Mouse (Mus musculus) liver, embryonic 15.5 days (tissue): ENCODE measurements around the gene Cox17. TPM values are rescaled to one million over a fixed set of nuclear protein-coding genes. Genes with fewer than 3 reads are reported as not detected.
A peak's percentile ranks its signal among the peaks of the same experiment; 100 is the strongest.
"Not testable (repeated sequence)": the region's sequence is repeated elsewhere in the genome, so short reads cannot be mapped to it uniquely, and the experiment has no call there.

Experiments used
- ATAC-seq: fragments of 200-750 bp; cut with Nextera tagmentation; 2 replicates; pipeline ENCODE4 v1.8.0; 2017; ENCODE audit warnings: moderate number of reproducible peaks, mild to moderate bottlenecking, moderate library complexity; ENCODE audit not compliant: insufficient read depth
- H3K27ac ChIP-seq: fragments of 300-500 bp; sonication (generic); replicated peaks from 2 replicates; pipeline ENCODE4 v1.5.1; 2015; ENCODE audit warnings: mild to moderate bottlenecking, inconsistent platforms
- H3K27me3 ChIP-seq: fragments of 300-500 bp; sonication (generic); 2 replicates; pipeline ENCODE4 v1.6.1; 2015; ENCODE audit warnings: mild to moderate bottlenecking, inconsistent platforms
- H3K36me3 ChIP-seq: fragments of 300-500 bp; sonication (generic); replicated peaks from 2 replicates; pipeline ENCODE4 v1.6.1; 2015; ENCODE audit warnings: moderate library complexity, mild to moderate bottlenecking, inconsistent platforms
- H3K4me1 ChIP-seq: fragments of 300-500 bp; sonication (generic); replicated peaks from 2 replicates; pipeline ENCODE4 v1.6.1; 2015; ENCODE audit warnings: inconsistent platforms
- H3K4me2 ChIP-seq: fragments of 300-500 bp; sonication (generic); 2 replicates; pipeline ENCODE4 v1.6.1; 2015; ENCODE audit warnings: moderate library complexity, mild to moderate bottlenecking, inconsistent platforms
- H3K4me3 ChIP-seq: fragments of 300-500 bp; sonication (generic); replicated peaks from 2 replicates; pipeline ENCODE4 v1.5.1; 2015; ENCODE audit warnings: mild to moderate bottlenecking, inconsistent platforms
- H3K9ac ChIP-seq: fragments of 300-500 bp; sonication (generic); 2 replicates; pipeline ENCODE4 v1.6.1; 2015; ENCODE audit warnings: moderate library complexity, mild to moderate bottlenecking, inconsistent platforms
- H3K9me3 ChIP-seq: fragments of 300-500 bp; sonication (generic); replicated peaks from 2 replicates; pipeline ENCODE4 v1.6.1; 2016; ENCODE audit warnings: inconsistent platforms
- WGBS: fragments of 180-500 bp; shearing (Covaris S2); methylation state at CpG from one replicate; pipeline ENCODE4 v1.1.7; 2015; ENCODE audit warnings: mixed read lengths; ENCODE audit not compliant: insufficient replicate concordance; 5-methylcytosine and 5-hydroxymethylcytosine counted together
- polyA plus RNA-seq: library from polyadenylated mRNA; unstranded; fragments of >200 nt; fragmentation: Nextera tagmentation; extraction: Ambion mirVana; gene quantifications from 2 replicates; pipeline ENCODE4 v1.2.1, GENCODE M21; 2015

The Cox17 gene
- polyA plus RNA-seq, 1 experiment from 2014 or later: 255 TPM

- Histone ChIP-seq H3K36me3 (no peaks in the 10 kb centered on the region), H3K4me3 (no peak overlapping the region), H3K27ac (no peak overlapping the region), H3K4me1 (no peaks in the 10 kb centered on the region), H3K4me2 (peak overlapping the region; percentile 29; the same call in 1 of the 2 replicates), H3K9ac (no peak overlapping the region), H3K9me3 (no peaks in the 10 kb centered on the region), H3K27me3 (no peaks in the 10 kb centered on the region)
- 29% methylated on average over 17 of the region's 17 CpGs for WGBS
- no peak for ATAC-seq
Measured at GRCm38 (mm10) chr16:38321452-38321935, 25.3 kb upstream of the Cox17 start.

GRCm38 (mm10) chr16:38324311-38324710, 22.5 kb upstream of the Cox17 start:
- no peak overlapping the region for H3K27ac ChIP-seq
- no peaks in the 10 kb centered on the region for H3K9me3 ChIP-seq
- no peak overlapping the region for H3K9ac ChIP-seq
- no peak for ATAC-seq
- H3K4me3 ChIP-seq: no peak overlapping the region
- H3K27me3 ChIP-seq: no peaks in the 10 kb centered on the region
- no peaks in the 10 kb centered on the region for H3K4me1 ChIP-seq
- WGBS: 78% methylated on average over 15 of the region's 15 CpGs
- no peak overlapping the region for H3K4me2 ChIP-seq
- no peaks in the 10 kb centered on the region for H3K36me3 ChIP-seq

- no peak overlapping the region for H3K4me2 ChIP-seq
- no peak for ATAC-seq
- H3K36me3 ChIP-seq: no peaks in the 10 kb centered on the region
- H3K27me3 ChIP-seq: no peaks in the 10 kb centered on the region
- H3K27ac ChIP-seq: no peak overlapping the region
- no peaks in the 10 kb centered on the region for H3K9me3 ChIP-seq
- H3K4me1 ChIP-seq: no peaks in the 10 kb centered on the region
- no peak overlapping the region for H3K4me3 ChIP-seq
- 69% methylated on average over 11 of the region's 11 CpGs for WGBS
- H3K9ac ChIP-seq: no peak overlapping the region
Measured at GRCm38 (mm10) chr16:38326778-38327397, 19.9 kb upstream of the Cox17 start.

GRCm38 (mm10) chr16:38329340-38329739, 17.5 kb upstream of the Cox17 start:
- 66% methylated on average over 3 of the region's 3 CpGs for WGBS

GRCm38 (mm10) chr16:38334431-38334830, 12.4 kb upstream of the Cox17 start:
- Histone ChIP-seq H3K4me1 (0 out of 2 replicates have a peak, but pooled peaks cover 3% of the 10 kb centered on the region), H3K9me3 (no peaks in the 10 kb centered on the region), H3K9ac (no peak overlapping the region), H3K4me2 (no peak overlapping the region), H3K36me3 (no peaks in the 10 kb centered on the region), H3K27ac (no peak overlapping the region), H3K4me3 (no peak overlapping the region), H3K27me3 (no peaks in the 10 kb centered on the region)
- 50% methylated on average over 6 of the region's 6 CpGs for WGBS
- no peak for ATAC-seq

More at GRCm38 (mm10) chr16:38329340-38329739, 17.5 kb upstream of the Cox17 start:
- Histone ChIP-seq H3K27ac (no peak overlapping the region), H3K27me3 (no peaks in the 10 kb centered on the region), H3K36me3 (no peaks in the 10 kb centered on the region), H3K9ac (no peak overlapping the region), H3K4me2 (no peak overlapping the region), H3K4me1 (0 out of 2 replicates have a peak, but pooled peaks cover 3% of the 10 kb centered on the region), H3K4me3 (no peak overlapping the region), H3K9me3 (no peaks in the 10 kb centered on the region)
- no peak for ATAC-seq

- H3K4me2 ChIP-seq, H3K9me3 ChIP-seq, H3K4me3 ChIP-seq, H3K27ac ChIP-seq, H3K9ac ChIP-seq, H3K36me3 ChIP-seq, ATAC-seq: not testable (repeated sequence)
- Histone ChIP-seq H3K27me3 (peaks cover 11% of the 10 kb centered on the region), H3K4me1 (peaks cover 12% of the 10 kb centered on the region)
- WGBS: 67% methylated on average over 4 of the region's 4 CpGs
Measured at GRCm38 (mm10) chr16:38338077-38338476, 8.7 kb upstream of the Cox17 start.

- peak; percentile 25; the same call in 1 of the 2 replicates for ATAC-seq
- peak within 1 kb of the TSS; percentile 59 for H3K4me2 ChIP-seq
- H3K36me3 ChIP-seq: no peaks in the 10 kb centered on the region
- H3K27ac ChIP-seq: no peak within 1 kb of the TSS
- no peaks in the 10 kb centered on the region for H3K9me3 ChIP-seq
- WGBS: 19% methylated on average over 30 of the region's 30 CpGs
- peak within 1 kb of the TSS; percentile 35 for H3K4me3 ChIP-seq
- peaks cover 11% of the 10 kb centered on the region for H3K27me3 ChIP-seq
- no peak within 1 kb of the TSS for H3K9ac ChIP-seq
- H3K4me1 ChIP-seq: peaks cover 18% of the 10 kb centered on the region
Measured at GRCm38 (mm10) chr16:38341396-38342324, 5.1 kb upstream of the Cox17 start, which contains the start of gene Maats1. Maats1 (minus strand) TSS chr16:38342143.

- no peaks in the 10 kb centered on the region for H3K9me3 ChIP-seq
- peaks cover 12% of the 10 kb centered on the region for H3K36me3 ChIP-seq
- no peak overlapping the region for H3K4me3 ChIP-seq
- WGBS: 68% methylated on average over 3 of the region's 3 CpGs
- H3K9ac ChIP-seq: no peak overlapping the region
- no peak for ATAC-seq
- no peak overlapping the region for H3K27ac ChIP-seq
- peaks cover 43% of the 10 kb centered on the region for H3K4me1 ChIP-seq
- no peak overlapping the region for H3K4me2 ChIP-seq
- peaks cover 11% of the 10 kb centered on the region for H3K27me3 ChIP-seq
Measured at GRCm38 (mm10) chr16:38344941-38345725, 1.7 kb upstream of the Cox17 start.

- Histone ChIP-seq H3K4me1 (peaks cover 56% of the 10 kb centered on the region), H3K9ac (peak overlapping the region; percentile 88), H3K27ac (peak overlapping the region; percentile 60), H3K36me3 (peaks cover 36% of the 10 kb centered on the region), H3K27me3 (no peaks in the 10 kb centered on the region), H3K9me3 (no peaks in the 10 kb centered on the region), H3K4me2 (peak overlapping the region; percentile 75), H3K4me3 (peak overlapping the region; percentile 95)
- WGBS: 26% methylated on average over 6 of the region's 6 CpGs
- no peak for ATAC-seq
Measured at GRCm38 (mm10) chr16:38347588-38347987, 797 bp downstream of the Cox17 start.

- Histone ChIP-seq H3K27ac (peak overlapping the region; percentile 60), H3K4me3 (peak overlapping the region; percentile 95), H3K9me3 (no peaks in the 10 kb centered on the region), H3K9ac (peak overlapping the region; percentile 45), H3K4me2 (peak overlapping the region; percentile 75), H3K4me1 (peaks cover 56% of the 10 kb centered on the region), H3K36me3 (peaks cover 40% of the 10 kb centered on the region), H3K27me3 (no peaks in the 10 kb centered on the region)
- 45% methylated on average over 9 of the region's 9 CpGs for WGBS
- ATAC-seq: no peak
Measured at GRCm38 (mm10) chr16:38348217-38348761, 1.5 kb downstream of the Cox17 start.
